Mouse (Mus musculus) CH12.LX (cell line): ENCODE measurements around the gene Cdh4. TPM values are rescaled to one million over a fixed set of nuclear protein-coding genes. Genes with fewer than 3 reads are reported as not detected.

Experiments used
- DNase-seq: peaks from one replicate; pipeline ENCODE4 v3.0.0-alpha.2; 2013; ENCODE audit errors: extremely low read depth
- H3K27ac ChIP-seq: 2 replicates; pipeline ENCODE4 v1.5.1; 2012; ENCODE audit warnings: low read depth, mild to moderate bottlenecking, control low read depth, moderate library complexity; ENCODE audit not compliant: insufficient read depth
- H3K27me3 ChIP-seq: replicated peaks from 2 replicates; pipeline ENCODE3; 2012; ENCODE audit warnings: inconsistent platforms
- H3K36me3 ChIP-seq, 2 experiments: replicated peaks in 1 of 2; 2 replicates each; pipeline versions ENCODE3 to v1.6.1; 2012; ENCODE audit warnings: inconsistent platforms in 1 of 2, low read length in 1 of 2, mild to moderate bottlenecking in 1 of 2, mixed read lengths in 1 of 2, moderate library complexity in 1 of 2; ENCODE audit not compliant: control insufficient read depth in 1 of 2, insufficient read depth in 1 of 2
- H3K4me1 ChIP-seq, 2 experiments: 2 replicates each; pipeline ENCODE4 v1.6.1; 2012; ENCODE audit warnings: inconsistent platforms in 1 of 2, moderate library complexity in 1 of 2; ENCODE audit not compliant: insufficient read depth in 2 of 2, control insufficient read depth in 1 of 2
- H3K4me2 ChIP-seq: 2 replicates; pipeline ENCODE4 v1.6.1; 2012; ENCODE audit warnings: low read depth, mild to moderate bottlenecking, control low read depth; ENCODE audit not compliant: poor library complexity, insufficient read depth, severe bottlenecking
- H3K4me3 ChIP-seq, 3 experiments: fragments of 150-350 bp in 1 of 3; sonication (generic) in 1 of 3; replicated peaks in 1 of 3; 2 replicates each; pipeline versions ENCODE3 to v1.5.1; 2011 to 2012; ENCODE audit warnings: low read depth in 2 of 3, low read length in 2 of 3, mild to moderate bottlenecking in 2 of 3, moderate library complexity in 2 of 3, control low read depth in 1 of 3, improper control_type of control experiment in 1 of 3, inconsistent platforms in 1 of 3, mixed read lengths in 1 of 3; ENCODE audit not compliant: poor library complexity in 1 of 3
- H3K79me2 ChIP-seq: replicated peaks from 2 replicates; pipeline ENCODE4 v1.6.1; 2012; ENCODE audit warnings: mild to moderate bottlenecking, moderate library complexity; ENCODE audit not compliant: control insufficient read depth, poor library complexity, insufficient read depth, severe bottlenecking; ENCODE audit errors: extremely low read depth
- H3K9ac ChIP-seq: 2 replicates; pipeline ENCODE4 v1.6.1; 2012; ENCODE audit warnings: low read depth, mild to moderate bottlenecking, control low read depth, moderate library complexity; ENCODE audit not compliant: insufficient read depth
- H3K9me3 ChIP-seq: replicated peaks from 2 replicates; pipeline ENCODE3; 2012; ENCODE audit warnings: low read length, inconsistent platforms, mixed read lengths
- BHLHE40 ChIP-seq: IDR thresholded peaks from 2 replicates; pipeline ENCODE4 v1.6.1; 2011; ENCODE audit warnings: mild to moderate bottlenecking, low read depth, low read length, improper control_type of control experiment
- CHD2 ChIP-seq: IDR thresholded peaks from 2 replicates; pipeline ENCODE4 v1.6.1; 2011; ENCODE audit warnings: low read length, improper control_type of control experiment
- EP300 ChIP-seq: IDR thresholded peaks from 2 replicates; pipeline ENCODE4 v1.6.1; 2011; ENCODE audit warnings: low read length, improper control_type of control experiment
- ETS1 ChIP-seq: conservative IDR thresholded peaks from 2 replicates; pipeline ENCODE4 v1.6.1; 2012; ENCODE audit warnings: low read depth, mild to moderate bottlenecking, inconsistent platforms, low read length, improper control_type of control experiment, moderate library complexity
- IRF4 ChIP-seq: IDR thresholded peaks from 2 replicates; pipeline ENCODE4 v1.6.1; 2014; ENCODE audit warnings: low read depth, mild to moderate bottlenecking, inconsistent platforms, low read length, improper control_type of control experiment
- JUND ChIP-seq: conservative IDR thresholded peaks from 2 replicates; pipeline ENCODE4 v1.6.1; 2011; ENCODE audit warnings: low read depth, low read length, improper control_type of control experiment
- MAX ChIP-seq: IDR thresholded peaks from 2 replicates; pipeline ENCODE4 v1.6.1; 2011; ENCODE audit warnings: low read length, improper control_type of control experiment
- MAZ ChIP-seq: IDR thresholded peaks from 2 replicates; pipeline ENCODE4 v1.6.1; 2012; ENCODE audit warnings: low read depth, mild to moderate bottlenecking, inconsistent platforms, low read length, improper control_type of control experiment, moderate library complexity
- MEF2A ChIP-seq: IDR thresholded peaks from 2 replicates; pipeline ENCODE4 v1.6.1; 2014; ENCODE audit warnings: low read depth, mild to moderate bottlenecking, inconsistent platforms, low read length, improper control_type of control experiment, borderline replicate concordance
- MXI1 ChIP-seq: IDR thresholded peaks from 2 replicates; pipeline ENCODE4 v1.6.1; 2011; ENCODE audit warnings: mild to moderate bottlenecking, low read depth, low read length, improper control_type of control experiment
- NELFE ChIP-seq: IDR thresholded peaks from 2 replicates; pipeline ENCODE4 v1.6.1; 2011; ENCODE audit warnings: low read depth, low read length, improper control_type of control experiment
- POLR2AphosphoS2 ChIP-seq: IDR thresholded peaks from 2 replicates; pipeline ENCODE4 v1.6.1; 2011; ENCODE audit warnings: low read depth, low read length, improper control_type of control experiment
- SMC3 ChIP-seq: IDR thresholded peaks from 2 replicates; pipeline ENCODE4 v1.6.1; 2011; ENCODE audit warnings: low read depth, low read length, improper control_type of control experiment
- TBP ChIP-seq: conservative IDR thresholded peaks from 2 replicates; pipeline ENCODE4 v1.6.1; 2011; ENCODE audit warnings: low read depth, low read length, improper control_type of control experiment
- UBTF ChIP-seq: IDR thresholded peaks from 2 replicates; pipeline ENCODE4 v1.6.1; 2012; ENCODE audit warnings: low read depth, mild to moderate bottlenecking, inconsistent platforms, low read length, improper control_type of control experiment, moderate library complexity
- USF1 ChIP-seq: IDR thresholded peaks from 2 replicates; pipeline ENCODE4 v1.6.1; 2014; ENCODE audit warnings: low read depth, mild to moderate bottlenecking, inconsistent platforms, low read length, improper control_type of control experiment
- USF2 ChIP-seq: conservative IDR thresholded peaks from 2 replicates; pipeline ENCODE4 v1.6.1; 2011; ENCODE audit warnings: low read depth, low read length, improper control_type of control experiment
- ZC3H11A ChIP-seq: IDR thresholded peaks from 2 replicates; pipeline ENCODE4 v1.6.1; 2012; ENCODE audit warnings: low read depth, mild to moderate bottlenecking, inconsistent platforms, low read length, improper control_type of control experiment
- ZKSCAN1 ChIP-seq: IDR thresholded peaks from 2 replicates; pipeline ENCODE4 v1.6.1; 2012; ENCODE audit warnings: low read depth, inconsistent platforms, low read length, improper control_type of control experiment, borderline replicate concordance
- ZMIZ1 ChIP-seq: IDR thresholded peaks from 2 replicates; pipeline ENCODE4 v1.6.1; 2012; ENCODE audit warnings: low read depth, mild to moderate bottlenecking, inconsistent platforms, low read length, improper control_type of control experiment
- ZNF384 ChIP-seq: IDR thresholded peaks from 2 replicates; pipeline ENCODE4 v1.6.1; 2012; ENCODE audit warnings: low read depth, low read length, improper control_type of control experiment, inconsistent platforms
- dilution Hi-C: fragments of 300-500 bp; cut with MboI; formaldehyde crosslinking; loops from 2 replicates; pipeline ENCODE4 v1.14.3; 2020; ENCODE audit warnings: low sequenced_read_pairs; ENCODE audit not compliant: extremely low pct_unique_long_range_greater_than_20kb, extremely low pct_ligation_motif_present
- in situ Hi-C: fragments of 300-500 bp; cut with MboI; formaldehyde crosslinking; loops from 3 replicates; pipeline ENCODE4 v1.14.3; 2019; ENCODE audit warnings: low sequenced_read_pairs, low pct_ligation_motif_present, low pct_unique_long_range_greater_than_20kb, mixed read lengths
- polyA plus RNA-seq: library from polyadenylated mRNA; unstranded; fragments of >175 nt; gene quantifications from 2 replicates; pipeline ENCODE4 v1.2.1, GENCODE M21; 2012; ENCODE audit warnings: low read depth; ENCODE audit not compliant: insufficient read length
- total RNA-seq, 2 experiments: library from RNA; depleted of rRNA; stranded (reverse); fragments of 300-350 nt in 1 of 2; fragments of >200 nt in 1 of 2; gene quantifications; 2 replicates each; pipeline ENCODE4 v1.2.3; 2012 to 2014

Cdh4 gene
- total and polyA plus RNA-seq, 3 experiments = not detected

- TF ChIP-seq ZC3H11A (no peak), ETS1 (no peak), ZNF384 (no peak), MEF2A (no peak), TBP (no peak), USF1 (no peak), POLR2AphosphoS2 (no peak), NELFE (no peak), CHD2 (no peak), ZMIZ1 (no peak)
- Histone ChIP-seq H3K27me3 (no peaks in the 10 kb centered on the region), H3K36me3 (no peaks in the 10 kb centered on the region), H3K9ac (no peak overlapping the region), H3K4me2 (no peak overlapping the region), H3K4me3 (no peak overlapping the region), H3K4me1 (no peaks in the 10 kb centered on the region), H3K9me3 (peaks cover 82% of the 10 kb centered on the region), H3K27ac (no peak overlapping the region), H3K79me2 (no peaks in the 10 kb centered on the region)
- no peak for DNase-seq
- in situ Hi-C loops = no loop called here
- dilution Hi-C loops = no loop called here
These were observed 126.9 kb downstream of the Cdh4 start for GRCm38 (mm10) chr2:179569171-179569570.

GRCm38 (mm10) chr2:179571175-179571769 lies 129.0 kb downstream of the Cdh4 start:
- dilution Hi-C loops = no loop called here
- TF ChIP-seq ZMIZ1 = no peak
- no peak for TF ChIP-seq ZKSCAN1
- TF ChIP-seq USF2 = no peak
- TF ChIP-seq IRF4 = no peak
- no peak for TF ChIP-seq SMC3
- no peak for TF ChIP-seq EP300
- no peak for TF ChIP-seq MAZ
- no peak for TF ChIP-seq JUND
- no peak for TF ChIP-seq POLR2AphosphoS2
- TF ChIP-seq BHLHE40 = no peak
- no peak for TF ChIP-seq UBTF
- TF ChIP-seq MXI1 = no peak
- TF ChIP-seq MAX = no peak
- TF ChIP-seq, all 38 proteins: peak for 0
- Histone ChIP-seq H3K4me3 (no peak overlapping the region), H3K27me3 (no peaks in the 10 kb centered on the region), H3K79me2 (no peaks in the 10 kb centered on the region), H3K36me3 (no peaks in the 10 kb centered on the region), H3K9me3 (peaks cover 76% of the 10 kb centered on the region), H3K4me2 (no peak overlapping the region), H3K4me1 (no peaks in the 10 kb centered on the region), H3K27ac (no peak overlapping the region), H3K9ac (no peak overlapping the region)
- DNase-seq = no peak
- in situ Hi-C loops = loop anchor here (10.0 kb wide), 1 partner anchor 294 kb away; no protein-coding TSS in a partner anchor
